Mouse (Mus musculus): ENCODE data around the gene Slc35f6.

DNA sequence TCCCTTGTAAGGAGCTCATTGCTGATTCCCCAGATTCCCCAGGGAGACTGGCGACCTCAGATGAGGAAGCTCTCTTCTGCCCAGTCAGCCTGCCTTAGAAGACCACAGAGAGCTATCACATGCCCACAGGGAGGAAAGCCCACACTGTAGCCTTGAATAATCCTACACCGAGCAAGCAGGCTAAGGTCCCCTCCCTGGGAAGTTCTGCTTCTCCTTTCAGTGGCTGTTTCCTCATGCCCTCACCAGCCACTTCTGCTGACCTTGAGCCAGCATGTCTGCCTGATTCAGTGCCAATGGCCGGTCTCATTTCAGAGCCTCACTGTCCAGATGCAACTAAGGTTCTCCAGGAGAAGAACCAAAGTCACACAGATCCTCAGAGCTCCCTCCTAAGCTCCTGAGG, 3.0 kb downstream of the Slc35f6 start:
- TF ChIP-seq CTCF (IDR thresholded peaks at IDR 0.05; ENCODE audit: borderline replicate concordance, control insufficient read depth, extremely low read depth, insufficient read depth, low read length, poor library complexity), result no peak
- TF ChIP-seq POLR2A (IDR thresholded peaks at IDR 0.05; ENCODE audit: control insufficient read depth, extremely low read depth, insufficient read depth, low read length, poor library complexity), result no peak

Data from thymus, adult 2 months (tissue).